Mouse (Mus musculus) retina, postnatal 1 day (tissue): ENCODE results near the gene Fam185a.
A peak's percentile ranks its signal among the peaks of the same experiment; 100 is the strongest.

Experiments used
- DNase-seq: peaks from one replicate; pipeline ENCODE4 v3.0.0-alpha.2; 2012

Fam185a gene

GRCm38 (mm10) chr5:21434148-21434929 lies 9.6 kb downstream of the Fam185a start:
- DNase-seq = peak; percentile 27

GRCm38 (mm10) chr5:21436471-21436975 lies 11.8 kb downstream of the Fam185a start:
- peak; percentile 8 for DNase-seq

GRCm38 (mm10) chr5:21438428-21438827 lies 13.7 kb downstream of the Fam185a start:
- no peak for DNase-seq

- DNase-seq = no peak
Observed at GRCm38 (mm10) chr5:21439446-21440110, 14.8 kb downstream of the Fam185a start.

GRCm38 (mm10) chr5:21440833-21441530 lies 16.2 kb downstream of the Fam185a start:
- no peak for DNase-seq

GRCm38 (mm10) chr5:21467387-21467786 lies 42.6 kb downstream of the Fam185a start:
- peak; percentile 9 for DNase-seq

- DNase-seq = no peak
Observed at GRCm38 (mm10) chr5:21468100-21468499, 43.3 kb downstream of the Fam185a start.

- no peak for DNase-seq
Observed at GRCm38 (mm10) chr5:21478428-21478827, 53.7 kb downstream of the Fam185a start.

- DNase-seq = no peak
Observed at GRCm38 (mm10) chr5:21479746-21480145, 55.0 kb downstream of the Fam185a start.

- DNase-seq = no peak
Observed at GRCm38 (mm10) chr5:21481521-21481920, 56.8 kb downstream of the Fam185a start.

- DNase-seq = no peak
Observed at GRCm38 (mm10) chr5:21482446-21483222, 57.9 kb downstream of the Fam185a start.

- DNase-seq = no peak
Observed at GRCm38 (mm10) chr5:21483275-21483674, 58.5 kb downstream of the Fam185a start.

GRCm38 (mm10) chr5:21485197-21485829 lies 60.6 kb downstream of the Fam185a start:
- DNase-seq = no peak

- DNase-seq = no peak
Observed at GRCm38 (mm10) chr5:21486798-21487197, 62.0 kb downstream of the Fam185a start.

GRCm38 (mm10) chr5:21487306-21487705 lies 62.5 kb downstream of the Fam185a start:
- no peak for DNase-seq

- DNase-seq = no peak
Observed at GRCm38 (mm10) chr5:21487716-21488115, 63.0 kb downstream of the Fam185a start.

- DNase-seq = no peak
Observed at GRCm38 (mm10) chr5:21488506-21488905, 63.7 kb downstream of the Fam185a start.

GRCm38 (mm10) chr5:21489135-21489534 lies 64.4 kb downstream of the Fam185a start:
- no peak for DNase-seq

- no peak for DNase-seq
Observed at GRCm38 (mm10) chr5:21491469-21491868, 66.7 kb downstream of the Fam185a start.

GRCm38 (mm10) chr5:21492213-21492612 lies 67.5 kb downstream of the Fam185a start:
- no peak for DNase-seq

- DNase-seq = no peak
Observed at GRCm38 (mm10) chr5:21493294-21493999, 68.7 kb downstream of the Fam185a start.
